Mouse (Mus musculus): Measurements from ENCODE around the gene Hmgcl. TPM values are rescaled to one million over a fixed set of nuclear protein-coding genes. Genes with fewer than 3 reads are reported as not detected.
A peak's percentile ranks its signal among the peaks of the same experiment; 100 is the strongest.

Hmgcl gene
- total RNA-seq (2021): 10 to 100 TPM; 41.5 to 42.3 TPM
- long read RNA-seq, experiment 1, transcript Hmgcl-201 (9 exons, 1,418 nt): major isoform, 194 of 210 reads
- long read RNA-seq, experiment 1, partial matches to known transcripts: 5 of 210 reads
- long read RNA-seq, experiment 1, other reads (novel, unspliced or antisense): 11 of 210 reads
- long read RNA-seq, experiment 2, transcript Hmgcl-201 (9 exons, 1,418 nt): major isoform, 241 of 251 reads
- long read RNA-seq, experiment 2, partial matches to known transcripts: 0 of 251 reads
- long read RNA-seq, experiment 2, other reads (novel, unspliced or antisense): 10 of 251 reads

DNA sequence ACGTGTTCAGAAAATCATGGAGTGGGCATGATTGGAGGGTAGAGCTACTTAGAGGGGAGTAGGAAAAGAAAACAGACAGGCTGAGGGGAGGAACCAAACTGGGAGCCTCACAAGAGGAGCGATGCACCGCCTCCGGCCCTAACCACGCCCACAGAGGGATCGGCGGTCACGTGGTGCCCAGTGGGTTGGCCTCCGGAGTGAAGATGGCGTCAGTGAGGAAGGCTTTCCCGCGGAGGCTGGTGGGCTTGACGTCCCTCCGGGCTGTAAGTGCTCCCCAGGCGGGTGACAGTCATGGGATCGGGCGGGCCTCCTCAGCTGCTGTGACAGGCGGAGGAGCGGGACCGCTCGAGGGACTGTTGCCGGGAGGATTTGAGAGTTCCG, at the start of gene Hmgcl:
TSS of gene Hmgcl (plus strand) at position 171 of the 381 bp plus-strand sequence.
- DNase-seq: peak; percentile 92

- no peak for DNase-seq
Observed at GRCm38 (mm10) chr4:135898380-135899049, 47.7 kb upstream of the Hmgcl start.

GRCm38 (mm10) chr4:135899050-135899448, 47.2 kb upstream of the Hmgcl start:
- DNase-seq: no peak

- DNase-seq: no peak
Observed at GRCm38 (mm10) chr4:135900008-135900407, 46.2 kb upstream of the Hmgcl start.

GRCm38 (mm10) chr4:135902606-135903242, 43.5 kb upstream of the Hmgcl start:
- no peak for DNase-seq

DNA sequence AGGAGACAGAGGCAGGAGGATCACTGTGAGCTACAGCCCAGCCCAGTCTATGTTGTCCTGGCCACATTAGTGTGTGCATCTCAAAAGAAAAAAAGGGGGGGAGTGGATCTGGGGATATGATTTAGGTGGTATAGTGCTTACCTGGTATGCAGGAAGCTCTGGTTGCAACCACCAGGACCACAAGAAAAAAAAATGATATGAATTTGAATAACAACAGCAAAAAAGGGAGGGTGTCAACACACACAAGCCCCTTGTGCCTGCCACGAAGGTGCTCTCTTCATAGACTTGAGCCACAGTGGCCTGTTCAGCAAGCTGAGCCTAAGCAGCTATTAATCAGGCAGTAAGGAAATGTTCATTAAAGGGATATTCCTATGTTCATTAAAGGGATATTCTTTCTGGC, 41.4 kb upstream of the Hmgcl start:
- no peak for DNase-seq

DNA sequence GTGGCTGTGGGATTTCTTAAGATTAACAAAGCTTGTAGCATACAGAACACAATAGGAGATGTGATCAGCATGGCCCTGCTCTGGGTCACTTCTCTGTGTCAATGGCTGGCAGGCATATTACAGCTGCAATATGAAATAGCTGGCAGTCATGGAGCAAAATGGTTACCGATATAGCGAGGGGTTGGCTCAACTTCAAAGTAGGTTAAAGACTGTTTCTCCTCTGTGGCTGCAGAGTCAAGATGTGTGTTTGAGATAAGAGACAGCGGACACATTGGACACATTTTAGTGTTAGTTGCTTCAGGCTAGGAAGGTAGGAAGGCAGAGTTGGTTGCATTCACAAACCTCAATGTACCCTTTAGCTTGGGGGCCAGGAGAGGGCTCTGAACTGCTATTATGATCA, 39.6 kb upstream of the Hmgcl start:
- DNase-seq: no peak

DNA sequence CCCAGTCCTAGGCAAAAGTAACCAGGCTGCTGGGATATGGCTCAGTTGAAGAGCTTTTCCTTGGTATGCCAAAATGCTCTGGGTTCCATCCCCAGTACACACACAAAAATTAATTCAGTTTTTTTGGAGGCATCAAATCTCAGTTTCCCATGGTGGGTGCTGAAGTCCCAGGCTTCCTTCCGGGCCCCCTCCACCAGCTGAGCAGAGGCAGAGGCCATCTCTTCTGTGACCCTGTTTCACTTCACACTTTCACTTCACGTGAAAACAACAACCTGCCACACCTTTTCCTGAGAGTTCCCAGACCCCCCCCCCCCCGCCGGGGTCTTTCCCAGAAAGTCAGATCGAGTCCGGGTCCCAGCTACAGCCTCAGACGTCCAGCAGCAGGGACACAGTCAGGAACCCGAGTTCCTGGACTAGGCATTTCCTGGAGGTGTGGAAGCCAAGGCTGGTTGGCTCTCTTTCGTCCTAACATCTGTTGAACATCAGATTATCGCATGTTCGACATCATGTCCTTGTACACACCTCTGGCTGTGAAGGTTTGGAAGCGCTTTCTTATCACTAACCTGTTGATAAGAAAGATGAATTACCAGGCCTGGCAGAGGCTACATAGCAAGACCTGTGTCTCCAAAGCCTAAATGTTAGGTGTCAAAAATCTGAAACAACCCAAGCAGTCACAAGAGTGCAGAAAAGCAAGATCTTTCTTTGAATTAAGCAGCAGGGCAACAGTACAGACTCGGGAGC, 36.8 kb upstream of the Hmgcl start:
- no peak for DNase-seq

DNA sequence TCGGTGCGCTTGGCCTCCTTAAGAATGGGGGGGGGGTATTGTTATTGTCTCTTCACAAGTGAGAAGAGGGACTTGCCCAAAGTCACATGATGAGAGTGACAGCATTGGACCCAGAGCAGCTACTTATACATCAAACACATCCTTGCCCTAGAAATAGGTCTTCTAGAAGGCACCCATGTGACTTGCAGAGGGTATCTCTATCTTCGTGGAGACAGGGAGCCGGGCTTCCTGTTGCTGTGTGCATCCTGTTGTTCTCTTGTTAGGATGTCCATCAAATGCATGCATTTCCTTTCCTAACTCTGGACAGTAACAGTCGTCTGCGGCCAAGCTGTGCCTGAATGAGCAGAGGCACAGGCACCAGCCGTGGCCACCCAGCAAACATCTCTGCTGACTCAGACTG, 34.7 kb upstream of the Hmgcl start:
- no peak for DNase-seq

DNA sequence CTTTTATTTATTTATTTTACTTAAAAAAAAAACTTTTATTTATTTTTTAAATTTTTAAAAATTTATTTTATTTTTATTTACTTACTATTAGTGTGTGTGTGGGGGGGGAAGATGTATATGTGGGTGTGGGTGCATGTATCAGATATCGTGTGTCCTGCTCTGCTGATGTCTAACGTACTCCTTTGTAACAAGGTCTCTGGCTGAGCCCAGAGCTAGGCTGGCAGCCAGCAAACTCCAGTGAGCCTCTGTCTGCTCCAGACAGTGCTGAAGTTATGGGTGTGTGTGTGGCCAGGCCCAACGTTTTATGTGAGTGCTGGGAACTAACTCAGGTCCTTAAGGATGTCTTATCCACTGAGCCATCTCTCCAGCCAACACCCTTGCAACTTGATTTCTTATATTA, 34.1 kb upstream of the Hmgcl start:
- DNase-seq: no peak

- no peak for DNase-seq
Observed at GRCm38 (mm10) chr4:135912835-135913234, 33.4 kb upstream of the Hmgcl start.

DNA sequence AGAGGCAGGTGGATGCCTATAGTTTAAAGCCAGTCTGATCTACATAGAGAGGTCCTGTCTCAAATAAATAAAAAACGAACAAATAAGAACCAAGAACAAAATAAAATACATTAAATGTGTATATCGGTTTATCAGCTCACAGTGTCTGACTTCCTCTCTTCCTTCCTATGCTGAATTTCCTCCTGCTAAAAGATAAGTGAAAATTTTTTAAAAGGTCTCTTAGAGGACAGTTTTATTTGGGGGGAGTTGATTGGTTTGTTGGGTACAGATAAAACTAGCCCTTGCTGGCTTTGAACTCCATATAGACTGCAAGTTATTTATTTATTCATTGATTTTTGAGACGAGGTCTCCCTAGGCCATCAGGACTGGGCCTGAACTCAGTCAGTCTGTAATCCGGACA, 32.8 kb upstream of the Hmgcl start:
- no peak for DNase-seq

DNA sequence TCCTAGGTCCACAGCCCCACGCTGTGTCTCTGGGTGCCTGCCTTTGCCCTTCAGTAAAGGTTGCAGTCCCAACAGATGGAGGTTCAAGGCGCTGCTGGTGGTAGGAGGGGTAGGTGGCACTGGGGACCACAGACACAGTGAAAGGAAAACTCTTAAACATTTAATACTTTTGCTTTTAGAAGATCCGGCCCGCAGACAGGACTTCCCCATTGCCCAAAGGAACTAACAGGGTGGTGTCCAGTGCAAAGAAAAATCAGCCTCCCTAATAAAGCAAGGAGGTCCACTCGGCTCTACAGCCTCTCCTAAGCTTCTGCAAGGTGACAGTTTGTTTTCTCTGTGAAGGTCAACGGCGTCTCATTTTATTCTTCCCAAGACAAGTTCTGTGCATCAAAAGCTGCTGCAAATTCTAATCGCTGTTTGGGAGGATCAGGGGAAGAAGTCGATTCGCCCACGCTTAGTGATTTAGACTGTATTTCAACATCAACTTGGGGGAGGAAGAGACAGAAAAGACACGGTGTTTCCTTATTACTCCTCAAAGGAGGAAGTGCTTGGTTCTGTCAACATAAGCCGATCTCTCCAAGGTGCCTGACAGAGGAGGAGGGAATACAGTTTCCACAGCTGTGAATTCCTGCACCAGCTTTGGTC, 27.5 kb upstream of the Hmgcl start:
- DNase-seq: no peak

DNA sequence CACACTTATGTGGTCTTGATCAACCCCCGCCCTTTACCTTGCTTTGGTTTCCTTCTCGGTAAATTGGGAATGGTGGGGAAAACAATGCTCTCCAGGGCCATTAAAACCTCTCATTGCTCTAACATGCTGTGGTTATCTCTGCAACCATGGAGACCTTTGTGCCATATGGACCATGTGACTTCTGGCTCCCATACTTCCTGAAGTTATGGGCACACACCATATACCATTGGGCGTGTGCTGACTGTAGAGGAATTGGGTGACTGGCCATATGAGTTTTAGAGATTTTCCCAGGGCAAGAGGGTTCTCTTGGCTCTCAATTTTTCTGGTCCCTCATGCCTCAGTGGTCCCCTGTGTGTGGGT, 27.0 kb upstream of the Hmgcl start:
- DNase-seq: no peak

- peak; percentile 92 for DNase-seq
Observed at GRCm38 (mm10) chr4:135920304-135921241, 25.7 kb upstream of the Hmgcl start, which contains the start of gene Fuca1. Gene Fuca1 (plus strand): TSS chr4:135920735.

DNA sequence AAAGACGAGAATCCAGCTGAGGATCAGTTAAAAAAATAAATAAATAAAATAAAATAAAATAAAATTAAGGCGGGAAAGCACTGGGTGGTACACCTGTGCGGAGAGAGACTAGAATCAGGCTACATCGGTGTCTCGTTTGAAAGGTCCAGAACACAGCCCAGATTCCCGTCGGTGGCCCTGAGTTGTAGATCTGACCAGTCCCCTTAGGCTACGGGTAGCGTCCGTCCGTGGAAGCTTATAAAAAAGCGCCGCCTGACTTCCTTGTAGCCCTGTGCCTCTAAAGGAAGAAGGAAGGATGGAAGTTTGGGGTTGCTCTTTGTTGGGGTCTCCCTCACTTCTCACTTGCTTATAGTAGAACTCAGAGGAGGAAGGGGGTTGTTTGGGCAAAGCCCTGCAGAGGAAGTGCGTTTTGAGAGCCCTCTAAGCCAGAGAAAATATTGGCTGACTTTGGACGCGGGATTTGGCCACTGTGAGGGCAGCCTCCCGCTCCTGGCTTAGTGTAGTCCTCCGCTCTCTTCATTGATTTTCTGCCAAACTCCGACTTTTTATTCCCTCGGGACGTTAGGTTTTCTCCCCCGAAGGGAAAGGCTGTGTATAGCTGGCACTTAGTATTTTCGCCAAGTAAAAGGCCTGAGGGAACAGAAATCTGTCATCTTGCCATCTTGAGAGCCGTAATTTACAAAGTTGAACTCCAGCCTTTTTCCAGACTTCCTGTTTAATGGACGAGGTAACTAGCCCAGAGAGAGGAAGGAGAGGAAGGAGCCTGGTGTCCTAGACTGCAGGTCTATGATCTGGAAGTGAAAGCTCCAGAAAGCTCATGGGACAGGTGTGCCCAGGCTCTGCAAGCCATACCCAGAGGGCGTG, 24.8 kb upstream of the Hmgcl start:
- DNase-seq: peak; percentile 24

GRCm38 (mm10) chr4:135922190-135922589, 24.1 kb upstream of the Hmgcl start:
- no peak for DNase-seq

GRCm38 (mm10) chr4:135924418-135924817, 21.8 kb upstream of the Hmgcl start:
- DNase-seq: no peak

DNA sequence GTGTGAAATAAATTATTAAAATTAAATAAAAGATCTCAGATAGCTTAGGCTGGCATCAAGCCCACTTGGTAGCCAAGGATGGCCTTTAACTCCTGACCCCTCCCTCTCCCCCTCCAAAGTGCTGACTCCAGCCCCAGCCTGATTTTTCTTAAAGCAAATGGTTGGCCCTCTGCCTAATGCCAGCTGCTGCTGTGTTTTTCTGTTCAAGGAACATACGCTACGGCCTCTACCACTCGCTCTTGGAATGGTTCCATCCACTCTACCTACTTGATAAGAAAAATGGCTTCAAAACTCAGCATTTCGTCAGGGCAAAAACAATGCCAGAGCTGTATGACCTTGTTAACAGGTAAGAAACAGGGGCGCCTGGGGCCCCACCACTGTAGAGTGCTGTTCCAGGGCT, 20.9 kb upstream of the Hmgcl start:
- DNase-seq: no peak

- DNase-seq: no peak
Observed at GRCm38 (mm10) chr4:135926195-135926808, 19.9 kb upstream of the Hmgcl start.

Measured in gastrocnemius, postnatal 25 days (tissue).